Mouse (Mus musculus): Measurements from ENCODE around the gene Astn2. TPM values are rescaled to one million over a fixed set of nuclear protein-coding genes. Genes with fewer than 3 reads are reported as not detected.

The Astn2 gene
- polyA plus RNA-seq, 1 experiment from 2014 or later = 1.1 TPM

GRCm38 (mm10) chr4:65724414-65724813, 680.0 kb downstream of the Astn2 start:
- no peaks in the 10 kb centered on the region for H3K36me3 ChIP-seq
- no peak for ATAC-seq (ENCODE audit: insufficient number of reproducible peaks, insufficient read depth, low FRiP score, low TSS enrichment, low read depth)
- H3K4me2 ChIP-seq = no peak overlapping the region
- H3K4me1 ChIP-seq = no peaks in the 10 kb centered on the region
- H3K9ac ChIP-seq = no peak overlapping the region
- WGBS = 61% methylated on average over 6 of the region's 6 CpGs
- H3K27me3 ChIP-seq = no peaks in the 10 kb centered on the region
- no peak overlapping the region for H3K4me3 ChIP-seq
- H3K9me3 ChIP-seq = no peaks in the 10 kb centered on the region
- H3K27ac ChIP-seq = no peak overlapping the region

GRCm38 (mm10) chr4:65719610-65720009, 684.8 kb downstream of the Astn2 start:
- no peak for ATAC-seq (ENCODE audit: insufficient number of reproducible peaks, insufficient read depth, low FRiP score, low TSS enrichment, low read depth)
- no peaks in the 10 kb centered on the region for H3K36me3 ChIP-seq
- no peak overlapping the region for H3K27ac ChIP-seq
- H3K27me3 ChIP-seq = no peaks in the 10 kb centered on the region
- H3K9ac ChIP-seq = no peak overlapping the region
- no peaks in the 10 kb centered on the region for H3K4me1 ChIP-seq
- H3K4me2 ChIP-seq = no peak overlapping the region
- 78% methylated on average over 2 of the region's 2 CpGs for WGBS
- H3K9me3 ChIP-seq = no peaks in the 10 kb centered on the region
- no peak overlapping the region for H3K4me3 ChIP-seq

GRCm38 (mm10) chr4:65717899-65718298, 686.5 kb downstream of the Astn2 start:
- no peak overlapping the region for H3K9ac ChIP-seq
- ATAC-seq (ENCODE audit: insufficient number of reproducible peaks, insufficient read depth, low FRiP score, low TSS enrichment, low read depth) = no peak
- no peaks in the 10 kb centered on the region for H3K4me1 ChIP-seq
- H3K4me3 ChIP-seq = no peak overlapping the region
- H3K27me3 ChIP-seq = no peaks in the 10 kb centered on the region
- H3K4me2 ChIP-seq = no peak overlapping the region
- no peak overlapping the region for H3K27ac ChIP-seq
- 50% methylated on average over 1 of the region's 1 CpGs for WGBS
- no peaks in the 10 kb centered on the region for H3K9me3 ChIP-seq
- no peaks in the 10 kb centered on the region for H3K36me3 ChIP-seq

- Histone ChIP-seq H3K4me3 (no peak overlapping the region), H3K27ac (no peak overlapping the region), H3K27me3 (no peaks in the 10 kb centered on the region), H3K4me1 (no peaks in the 10 kb centered on the region), H3K9me3 (no peaks in the 10 kb centered on the region), H3K4me2 (no peak overlapping the region), H3K36me3 (no peaks in the 10 kb centered on the region), H3K9ac (no peak overlapping the region)
- WGBS = 83% methylated on average over 2 of the region's 2 CpGs
- ATAC-seq (ENCODE audit: insufficient number of reproducible peaks, insufficient read depth, low FRiP score, low TSS enrichment, low read depth) = no peak
Measured at GRCm38 (mm10) chr4:65716086-65716485, 688.3 kb downstream of the Astn2 start.

GRCm38 (mm10) chr4:65711678-65712077, 692.7 kb downstream of the Astn2 start:
- Histone ChIP-seq H3K27me3 (no peaks in the 10 kb centered on the region), H3K27ac (no peak overlapping the region), H3K4me1 (no peaks in the 10 kb centered on the region), H3K4me3 (no peak overlapping the region), H3K9ac (no peak overlapping the region), H3K36me3 (no peaks in the 10 kb centered on the region), H3K4me2 (no peak overlapping the region), H3K9me3 (no peaks in the 10 kb centered on the region)
- WGBS = 81% methylated on average over 2 of the region's 2 CpGs
- ATAC-seq (ENCODE audit: insufficient number of reproducible peaks, insufficient read depth, low FRiP score, low TSS enrichment, low read depth) = no peak

- Histone ChIP-seq H3K4me1 (no peaks in the 10 kb centered on the region), H3K36me3 (no peaks in the 10 kb centered on the region)
- no peak for ATAC-seq (ENCODE audit: insufficient number of reproducible peaks, insufficient read depth, low FRiP score, low TSS enrichment, low read depth)
Measured at GRCm38 (mm10) chr4:65710623-65711022, 693.8 kb downstream of the Astn2 start.

GRCm38 (mm10) chr4:65701848-65702247, 702.6 kb downstream of the Astn2 start:
- no peak for ATAC-seq (ENCODE audit: insufficient number of reproducible peaks, insufficient read depth, low FRiP score, low TSS enrichment, low read depth)
- Histone ChIP-seq H3K9me3 (no peaks in the 10 kb centered on the region), H3K36me3 (no peaks in the 10 kb centered on the region), H3K27ac (no peak overlapping the region), H3K9ac (no peak overlapping the region), H3K4me1 (no peaks in the 10 kb centered on the region), H3K27me3 (no peaks in the 10 kb centered on the region), H3K4me2 (no peak overlapping the region), H3K4me3 (no peak overlapping the region)
- 74% methylated on average over 4 of the region's 4 CpGs for WGBS

More at GRCm38 (mm10) chr4:65710623-65711022, 693.8 kb downstream of the Astn2 start:
- no peaks in the 10 kb centered on the region for H3K27me3 ChIP-seq
- H3K27ac ChIP-seq = no peak overlapping the region
- no peak overlapping the region for H3K9ac ChIP-seq
- H3K4me3 ChIP-seq = no peak overlapping the region
- H3K9me3 ChIP-seq = no peaks in the 10 kb centered on the region
- no peak overlapping the region for H3K4me2 ChIP-seq

GRCm38 (mm10) chr4:65699743-65700361, 704.6 kb downstream of the Astn2 start:
- no peak overlapping the region for H3K4me3 ChIP-seq
- no peaks in the 10 kb centered on the region for H3K4me1 ChIP-seq
- no peaks in the 10 kb centered on the region for H3K9me3 ChIP-seq
- no peak for ATAC-seq (ENCODE audit: insufficient number of reproducible peaks, insufficient read depth, low FRiP score, low TSS enrichment, low read depth)
- no peaks in the 10 kb centered on the region for H3K27me3 ChIP-seq
- H3K9ac ChIP-seq = no peak overlapping the region
- no peaks in the 10 kb centered on the region for H3K36me3 ChIP-seq
- 75% methylated on average over 8 of the region's 8 CpGs for WGBS
- no peak overlapping the region for H3K27ac ChIP-seq
- H3K4me2 ChIP-seq = no peak overlapping the region

- Histone ChIP-seq H3K9me3 (no peaks in the 10 kb centered on the region), H3K4me3 (no peak overlapping the region), H3K4me1 (no peaks in the 10 kb centered on the region), H3K27ac (no peak overlapping the region), H3K27me3 (no peaks in the 10 kb centered on the region), H3K36me3 (no peaks in the 10 kb centered on the region), H3K9ac (no peak overlapping the region), H3K4me2 (no peak overlapping the region)
- WGBS = 84% methylated on average over 5 of the region's 5 CpGs
- ATAC-seq (ENCODE audit: insufficient number of reproducible peaks, insufficient read depth, low FRiP score, low TSS enrichment, low read depth) = no peak
Measured at GRCm38 (mm10) chr4:65695241-65695640, 709.2 kb downstream of the Astn2 start.

GRCm38 (mm10) chr4:65694011-65694410, 710.4 kb downstream of the Astn2 start:
- H3K9ac ChIP-seq = no peak overlapping the region
- H3K27me3 ChIP-seq = no peaks in the 10 kb centered on the region
- no peak overlapping the region for H3K4me2 ChIP-seq
- H3K27ac ChIP-seq = no peak overlapping the region
- H3K4me1 ChIP-seq = no peaks in the 10 kb centered on the region
- 81% methylated on average over 5 of the region's 5 CpGs for WGBS
- H3K9me3 ChIP-seq = no peaks in the 10 kb centered on the region
- ATAC-seq (ENCODE audit: insufficient number of reproducible peaks, insufficient read depth, low FRiP score, low TSS enrichment, low read depth) = no peak
- H3K4me3 ChIP-seq = no peak overlapping the region
- no peaks in the 10 kb centered on the region for H3K36me3 ChIP-seq

GRCm38 (mm10) chr4:65687006-65687723, 717.2 kb downstream of the Astn2 start:
- H3K4me2 ChIP-seq = no peak overlapping the region
- no peaks in the 10 kb centered on the region for H3K36me3 ChIP-seq
- no peaks in the 10 kb centered on the region for H3K4me1 ChIP-seq
- 21% methylated on average over 1 of the region's 1 CpGs for WGBS
- ATAC-seq (ENCODE audit: insufficient number of reproducible peaks, insufficient read depth, low FRiP score, low TSS enrichment, low read depth) = no peak
- H3K9ac ChIP-seq = no peak overlapping the region
- no peaks in the 10 kb centered on the region for H3K9me3 ChIP-seq
- H3K27ac ChIP-seq = no peak overlapping the region
- no peak overlapping the region for H3K4me3 ChIP-seq
- no peaks in the 10 kb centered on the region for H3K27me3 ChIP-seq

- no peaks in the 10 kb centered on the region for H3K27me3 ChIP-seq
- H3K36me3 ChIP-seq = no peaks in the 10 kb centered on the region
- no peak overlapping the region for H3K4me2 ChIP-seq
- H3K27ac ChIP-seq = no peak overlapping the region
- H3K4me3 ChIP-seq = no peak overlapping the region
- ATAC-seq (ENCODE audit: insufficient number of reproducible peaks, insufficient read depth, low FRiP score, low TSS enrichment, low read depth) = no peak
- no peak overlapping the region for H3K9ac ChIP-seq
- WGBS = 44% methylated on average over 3 of the region's 3 CpGs
- H3K4me1 ChIP-seq = no peaks in the 10 kb centered on the region
- H3K9me3 ChIP-seq = no peaks in the 10 kb centered on the region
Measured at GRCm38 (mm10) chr4:65686258-65687005, 718.0 kb downstream of the Astn2 start.

All from embryonic facial prominence, embryonic 13.5 days (tissue).